Mouse (Mus musculus): ENCODE measurements around the gene Prkcb. TPM values are rescaled to one million over a fixed set of nuclear protein-coding genes. Genes with fewer than 3 reads are reported as not detected.

The Prkcb gene
- polyA plus RNA-seq, 1 experiment from 2014 or later, result 148 TPM

DNA sequence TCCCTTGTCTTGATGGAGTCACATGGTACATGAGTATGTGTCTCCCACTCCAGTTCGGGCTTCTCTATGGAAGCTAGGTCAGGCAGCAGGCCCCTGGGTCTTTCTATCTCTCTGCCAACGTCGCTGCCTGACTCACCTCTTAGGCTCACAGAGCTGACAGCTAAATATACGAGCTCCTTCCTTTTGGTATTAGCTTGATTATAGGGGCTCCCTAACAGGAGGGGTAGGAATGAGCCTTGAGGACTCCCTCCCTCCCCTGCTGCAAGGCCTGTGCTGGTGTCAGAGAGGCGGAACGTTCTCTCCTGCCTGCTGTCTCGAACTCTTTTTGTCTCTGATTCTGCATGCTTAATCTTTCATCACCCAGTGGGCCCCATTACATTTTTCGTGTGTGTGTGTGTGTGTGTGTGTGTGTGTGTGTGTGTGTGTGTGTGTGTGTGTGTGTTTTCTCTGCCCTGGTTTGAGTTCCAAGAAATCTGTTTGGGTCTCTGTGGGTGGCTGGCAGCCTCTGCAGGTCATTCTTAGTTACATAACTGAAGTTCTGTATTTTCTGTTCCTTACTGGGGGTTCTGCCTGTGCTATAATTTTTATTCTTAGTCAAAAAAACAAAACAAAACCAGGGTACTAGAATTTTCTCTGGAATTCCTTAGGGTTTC, 33.6 kb downstream of the Prkcb start:
- H3K27me3 ChIP-seq (ENCODE audit: control insufficient read depth, insufficient read depth, low read depth, low read length), result no peaks in the 10 kb centered on the region
- H3K4me2 ChIP-seq (ENCODE audit: low read length), result no peak overlapping the region
- ATAC-seq, result no peak
- H3K4me3 ChIP-seq (ENCODE audit: low read depth, low read length), result no peak overlapping the region
- no peak overlapping the region for H3K27ac ChIP-seq (ENCODE audit: low read length)
- H3K9ac ChIP-seq (ENCODE audit: low read depth, low read length), result no peak overlapping the region
- no peaks in the 10 kb centered on the region for H3K9me3 ChIP-seq (replicated peaks; ENCODE audit: control insufficient read depth, low read length, poor library complexity, severe bottlenecking)
- no peaks in the 10 kb centered on the region for H3K4me1 ChIP-seq (ENCODE audit: control insufficient read depth, insufficient read depth, low read length)
- WGBS, result 78% methylated on average over 8 of the region's 8 CpGs
- no peaks in the 10 kb centered on the region for H3K36me3 ChIP-seq (ENCODE audit: control insufficient read depth, insufficient read depth, low read length)

DNA sequence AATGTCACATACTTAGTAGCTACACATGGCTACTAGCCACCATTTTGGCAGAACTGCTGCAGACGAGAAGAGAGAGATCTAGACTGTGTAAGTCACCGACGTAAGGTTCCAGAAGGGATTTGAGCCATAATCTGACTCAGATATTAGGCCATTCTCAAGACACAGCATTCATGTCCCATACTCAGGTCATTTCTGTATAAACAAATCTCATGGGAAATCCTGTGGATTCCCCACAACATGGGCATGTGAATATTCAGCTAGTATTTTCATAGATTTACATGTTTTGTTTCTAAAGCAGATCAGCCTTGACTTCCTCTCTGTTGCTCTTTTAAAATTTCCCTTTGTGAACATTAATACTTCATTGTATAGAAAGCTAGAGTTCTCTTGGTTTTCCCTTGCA, 39.4 kb downstream of the Prkcb start:
- Histone ChIP-seq H3K4me1 (ENCODE audit: control insufficient read depth, insufficient read depth, low read length) (0 out of 2 replicates have a peak, but pooled peaks cover 6% of the 10 kb centered on the region), H3K36me3 (ENCODE audit: control insufficient read depth, insufficient read depth, low read length) (no peaks in the 10 kb centered on the region), H3K27me3 (ENCODE audit: control insufficient read depth, insufficient read depth, low read depth, low read length) (no peaks in the 10 kb centered on the region), H3K9me3 (replicated peaks; ENCODE audit: control insufficient read depth, low read length, poor library complexity, severe bottlenecking) (no peaks in the 10 kb centered on the region), H3K4me3 (ENCODE audit: low read depth, low read length) (no peak overlapping the region), H3K4me2 (ENCODE audit: low read length) (no peak overlapping the region), H3K9ac (ENCODE audit: low read depth, low read length) (no peak overlapping the region), H3K27ac (ENCODE audit: low read length) (no peak overlapping the region)
- 90% methylated on average over 3 of the region's 3 CpGs for whole genome bisulfite sequencing
- ATAC-seq, result no peak

DNA sequence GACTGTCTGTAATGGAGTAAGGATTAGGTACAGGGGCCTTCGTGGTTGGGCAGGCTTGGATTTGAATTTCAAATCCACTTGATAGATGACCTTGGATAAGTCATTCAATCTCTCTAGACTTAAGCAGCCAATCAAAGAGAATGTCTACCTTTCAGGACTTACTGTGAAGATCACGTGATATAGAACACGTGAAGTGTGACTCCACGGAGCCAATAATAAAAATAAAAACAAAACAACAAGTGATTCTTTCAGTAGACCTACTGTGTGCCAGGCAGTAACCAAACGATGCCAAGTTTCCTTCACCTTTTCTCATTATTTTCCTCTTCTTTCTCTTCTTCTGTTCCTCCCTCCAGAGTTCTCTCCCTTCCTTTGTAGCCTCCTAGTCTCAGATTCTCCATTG, 39.9 kb downstream of the Prkcb start:
- 0 out of 2 replicates have a peak, but pooled peaks cover 6% of the 10 kb centered on the region for H3K4me1 ChIP-seq (ENCODE audit: control insufficient read depth, insufficient read depth, low read length)
- H3K27ac ChIP-seq (ENCODE audit: low read length), result no peak overlapping the region
- H3K4me3 ChIP-seq (ENCODE audit: low read depth, low read length), result no peak overlapping the region
- ATAC-seq, result no peak
- 84% methylated on average over 5 of the region's 5 CpGs for WGBS
- H3K4me2 ChIP-seq (ENCODE audit: low read length), result no peak overlapping the region
- no peaks in the 10 kb centered on the region for H3K9me3 ChIP-seq (replicated peaks; ENCODE audit: control insufficient read depth, low read length, poor library complexity, severe bottlenecking)
- H3K9ac ChIP-seq (ENCODE audit: low read depth, low read length), result no peak overlapping the region
- no peaks in the 10 kb centered on the region for H3K36me3 ChIP-seq (ENCODE audit: control insufficient read depth, insufficient read depth, low read length)
- H3K27me3 ChIP-seq (ENCODE audit: control insufficient read depth, insufficient read depth, low read depth, low read length), result no peaks in the 10 kb centered on the region

DNA sequence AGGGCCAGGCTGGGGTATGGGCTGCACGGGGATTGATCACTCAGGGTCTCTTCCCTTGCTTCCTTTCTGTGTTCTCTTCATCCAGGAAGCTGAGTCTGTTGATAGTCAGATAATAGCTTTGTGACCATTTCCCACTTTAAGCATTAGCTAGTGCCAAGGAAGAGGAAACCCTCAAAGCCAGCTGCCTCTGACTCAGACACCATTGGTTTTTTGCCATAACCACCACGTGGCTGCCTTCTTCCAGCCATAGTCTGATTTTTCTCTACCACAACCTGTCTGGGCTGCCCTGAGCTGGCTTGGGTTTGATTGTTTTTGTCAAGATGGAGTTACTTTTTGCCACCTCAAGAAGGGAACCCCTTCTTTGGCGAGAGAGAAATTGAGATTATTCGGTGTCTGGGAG, 41.0 kb downstream of the Prkcb start:
- 0 out of 2 replicates have a peak, but pooled peaks cover 6% of the 10 kb centered on the region for H3K4me1 ChIP-seq (ENCODE audit: control insufficient read depth, insufficient read depth, low read length)
- no peaks in the 10 kb centered on the region for H3K9me3 ChIP-seq (replicated peaks; ENCODE audit: control insufficient read depth, low read length, poor library complexity, severe bottlenecking)
- no peak overlapping the region for H3K9ac ChIP-seq (ENCODE audit: low read depth, low read length)
- H3K27me3 ChIP-seq (ENCODE audit: control insufficient read depth, insufficient read depth, low read depth, low read length), result no peaks in the 10 kb centered on the region
- 87% methylated on average over 4 of the region's 4 CpGs for WGBS
- H3K4me2 ChIP-seq (ENCODE audit: low read length), result no peak overlapping the region
- no peak overlapping the region for H3K27ac ChIP-seq (ENCODE audit: low read length)
- H3K36me3 ChIP-seq (ENCODE audit: control insufficient read depth, insufficient read depth, low read length), result no peaks in the 10 kb centered on the region
- no peak for ATAC-seq
- no peak overlapping the region for H3K4me3 ChIP-seq (ENCODE audit: low read depth, low read length)

- H3K4me2 ChIP-seq (ENCODE audit: low read length), result no peak overlapping the region
- no peak overlapping the region for H3K4me3 ChIP-seq (ENCODE audit: low read depth, low read length)
- H3K27me3 ChIP-seq (ENCODE audit: control insufficient read depth, insufficient read depth, low read depth, low read length), result no peaks in the 10 kb centered on the region
- 69% methylated on average over 7 of the region's 7 CpGs for WGBS
- no peaks in the 10 kb centered on the region for H3K36me3 ChIP-seq (ENCODE audit: control insufficient read depth, insufficient read depth, low read length)
- H3K9ac ChIP-seq (ENCODE audit: low read depth, low read length), result no peak overlapping the region
- no peak overlapping the region for H3K27ac ChIP-seq (ENCODE audit: low read length)
- H3K9me3 ChIP-seq (replicated peaks; ENCODE audit: control insufficient read depth, low read length, poor library complexity, severe bottlenecking), result no peaks in the 10 kb centered on the region
- 0 out of 2 replicates have a peak, but pooled peaks cover 6% of the 10 kb centered on the region for H3K4me1 ChIP-seq (ENCODE audit: control insufficient read depth, insufficient read depth, low read length)
- ATAC-seq, result peak; percentile 51; the same call in 1 of the 2 replicates
These were observed 45.1 kb downstream of the Prkcb start for GRCm38 (mm10) chr7:122333686-122334085.

- H3K9ac ChIP-seq (ENCODE audit: low read depth, low read length), result no peak overlapping the region
- 97% methylated on average over 3 of the region's 3 CpGs for WGBS
- no peak overlapping the region for H3K4me2 ChIP-seq (ENCODE audit: low read length)
- ATAC-seq, result no peak
- 0 out of 2 replicates have a peak, but pooled peaks cover 4% of the 10 kb centered on the region for H3K4me1 ChIP-seq (ENCODE audit: control insufficient read depth, insufficient read depth, low read length)
- no peak overlapping the region for H3K4me3 ChIP-seq (ENCODE audit: low read depth, low read length)
- H3K9me3 ChIP-seq (replicated peaks; ENCODE audit: control insufficient read depth, low read length, poor library complexity, severe bottlenecking), result no peaks in the 10 kb centered on the region
- H3K36me3 ChIP-seq (ENCODE audit: control insufficient read depth, insufficient read depth, low read length), result no peaks in the 10 kb centered on the region
- H3K27me3 ChIP-seq (ENCODE audit: control insufficient read depth, insufficient read depth, low read depth, low read length), result no peaks in the 10 kb centered on the region
- no peak overlapping the region for H3K27ac ChIP-seq (ENCODE audit: low read length)
These were observed 48.8 kb downstream of the Prkcb start for GRCm38 (mm10) chr7:122337302-122337701.

DNA sequence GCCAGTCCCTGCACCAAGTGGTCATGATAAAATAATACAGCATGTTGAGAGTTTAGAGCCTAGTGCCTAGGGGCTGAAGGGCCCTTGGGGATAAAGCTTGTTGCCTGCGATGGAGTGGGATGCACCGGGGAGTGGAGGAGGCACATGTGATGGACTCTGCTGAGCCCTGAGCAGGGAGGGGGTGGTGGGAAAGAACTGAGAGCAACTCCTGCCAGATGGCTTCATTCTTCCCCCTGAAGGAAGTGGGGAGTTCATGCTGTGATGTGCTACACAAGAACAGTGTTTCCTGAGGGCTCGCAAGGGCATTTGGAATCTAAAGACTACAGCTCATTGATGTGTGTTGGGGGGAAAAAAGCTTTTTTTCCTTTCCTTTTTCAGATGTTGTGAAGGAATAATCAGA, 49.5 kb downstream of the Prkcb start:
- Histone ChIP-seq H3K4me3 (ENCODE audit: low read depth, low read length) (no peak overlapping the region), H3K27me3 (ENCODE audit: control insufficient read depth, insufficient read depth, low read depth, low read length) (no peaks in the 10 kb centered on the region), H3K36me3 (ENCODE audit: control insufficient read depth, insufficient read depth, low read length) (no peaks in the 10 kb centered on the region), H3K9me3 (replicated peaks; ENCODE audit: control insufficient read depth, low read length, poor library complexity, severe bottlenecking) (no peaks in the 10 kb centered on the region), H3K9ac (ENCODE audit: low read depth, low read length) (no peak overlapping the region), H3K4me1 (ENCODE audit: control insufficient read depth, insufficient read depth, low read length) (0 out of 2 replicates have a peak, but pooled peaks cover 4% of the 10 kb centered on the region), H3K27ac (ENCODE audit: low read length) (no peak overlapping the region), H3K4me2 (ENCODE audit: low read length) (no peak overlapping the region)
- 51% methylated on average over 3 of the region's 3 CpGs for WGBS
- no peak for ATAC-seq

GRCm38 (mm10) chr7:122339476-122339875, 50.9 kb downstream of the Prkcb start:
- H3K9ac ChIP-seq (ENCODE audit: low read depth, low read length), result no peak overlapping the region
- 81% methylated on average over 2 of the region's 2 CpGs for WGBS

DNA sequence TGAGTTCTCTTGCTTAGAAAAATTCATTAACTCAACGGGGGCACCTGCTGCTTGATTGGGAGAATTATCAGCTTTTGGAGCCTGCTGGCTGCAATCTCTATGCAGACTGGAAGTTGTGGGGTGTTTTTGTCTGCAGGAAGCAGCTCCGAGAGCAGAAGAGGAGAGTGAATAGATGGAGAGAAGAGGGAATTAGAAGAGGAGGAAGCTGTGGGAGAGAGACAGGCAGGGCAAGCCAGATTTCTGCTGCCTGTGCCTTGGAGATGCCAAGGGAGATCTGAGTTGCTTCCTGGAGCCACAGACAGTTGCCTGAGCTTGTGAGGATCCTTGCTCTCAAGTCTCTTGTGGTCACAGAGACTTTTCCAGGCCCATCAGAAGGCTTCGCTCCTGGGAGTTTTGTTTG, 53.3 kb downstream of the Prkcb start:
- H3K9me3 ChIP-seq (replicated peaks; ENCODE audit: control insufficient read depth, low read length, poor library complexity, severe bottlenecking), result no peaks in the 10 kb centered on the region
- peaks cover 9% of the 10 kb centered on the region; the same call in 1 of the 2 replicates for H3K4me1 ChIP-seq (ENCODE audit: control insufficient read depth, insufficient read depth, low read length)
- 50% methylated on average over 3 of the region's 3 CpGs for WGBS
- no peaks in the 10 kb centered on the region for H3K27me3 ChIP-seq (ENCODE audit: control insufficient read depth, insufficient read depth, low read depth, low read length)
- no peak overlapping the region for H3K9ac ChIP-seq (ENCODE audit: low read depth, low read length)
- H3K4me2 ChIP-seq (ENCODE audit: low read length), result no peak overlapping the region
- no peak for ATAC-seq
- no peak overlapping the region for H3K27ac ChIP-seq (ENCODE audit: low read length)
- H3K4me3 ChIP-seq (ENCODE audit: low read depth, low read length), result no peak overlapping the region
- H3K36me3 ChIP-seq (ENCODE audit: control insufficient read depth, insufficient read depth, low read length), result no peaks in the 10 kb centered on the region

More at GRCm38 (mm10) chr7:122339476-122339875, 50.9 kb downstream of the Prkcb start:
- Histone ChIP-seq H3K36me3 (ENCODE audit: control insufficient read depth, insufficient read depth, low read length) (no peaks in the 10 kb centered on the region), H3K4me2 (ENCODE audit: low read length) (no peak overlapping the region), H3K4me3 (ENCODE audit: low read depth, low read length) (no peak overlapping the region), H3K9me3 (replicated peaks; ENCODE audit: control insufficient read depth, low read length, poor library complexity, severe bottlenecking) (no peaks in the 10 kb centered on the region), H3K4me1 (ENCODE audit: control insufficient read depth, insufficient read depth, low read length) (peaks cover 7% of the 10 kb centered on the region; the same call in 1 of the 2 replicates), H3K27me3 (ENCODE audit: control insufficient read depth, insufficient read depth, low read depth, low read length) (no peaks in the 10 kb centered on the region), H3K27ac (ENCODE audit: low read length) (no peak overlapping the region)
- ATAC-seq, result no peak

Measured in midbrain, embryonic 16.5 days (tissue).